Mouse (Mus musculus): ENCODE measurements at regions not wholly inside any gene's neighbourhood (a gene's known extent, or its start where the extent isn't known, plus 50 kb on each side); places are given as distances from the start of the nearest gene placed in this dataset.

- TF ChIP-seq POLR2A (IDR thresholded peaks at IDR 0.05; ENCODE audit: control insufficient read depth, low read depth, low read length), result no peak
- no peak for TF ChIP-seq CTCF (IDR thresholded peaks at IDR 0.05; ENCODE audit: control insufficient read depth, insufficient read depth, insufficient replicate concordance, low read depth, low read length)
- Histone ChIP-seq H3K4me1 (ENCODE audit: control insufficient read depth, insufficient read depth, low read length) (no peaks in the 10 kb centered on the region), H3K36me3 (ENCODE audit: control insufficient read depth, insufficient read depth, low read length) (no peaks in the 10 kb centered on the region), H3K4me3 (ENCODE audit: control insufficient read depth, low read depth, low read length) (no peak overlapping the region), H3K27me3 (ENCODE audit: control insufficient read depth, insufficient read depth, low read length) (no peaks in the 10 kb centered on the region), H3K27ac (ENCODE audit: control insufficient read depth, insufficient read depth, low read depth, low read length) (no peak overlapping the region)
Measured at GRCm38 (mm10) chr11:114511994-114512393, 156.3 kb upstream of the Rpl38 start.

- Histone ChIP-seq H3K36me3 (ENCODE audit: control insufficient read depth, insufficient read depth, low read length) (no peaks in the 10 kb centered on the region), H3K4me3 (ENCODE audit: control insufficient read depth, low read depth, low read length) (no peak overlapping the region), H3K4me1 (ENCODE audit: control insufficient read depth, insufficient read depth, low read length) (no peaks in the 10 kb centered on the region), H3K27me3 (ENCODE audit: control insufficient read depth, insufficient read depth, low read length) (no peaks in the 10 kb centered on the region), H3K27ac (ENCODE audit: control insufficient read depth, insufficient read depth, low read depth, low read length) (no peak overlapping the region)
- TF ChIP-seq CTCF (IDR thresholded peaks at IDR 0.05; ENCODE audit: control insufficient read depth, insufficient read depth, insufficient replicate concordance, low read depth, low read length), result no peak
- no peak for TF ChIP-seq POLR2A (IDR thresholded peaks at IDR 0.05; ENCODE audit: control insufficient read depth, low read depth, low read length)
Measured at GRCm38 (mm10) chr11:114502562-114502961, 165.8 kb upstream of the Rpl38 start.

- no peak overlapping the region for H3K27ac ChIP-seq (ENCODE audit: control insufficient read depth, insufficient read depth, low read depth, low read length)
- H3K4me1 ChIP-seq (ENCODE audit: control insufficient read depth, insufficient read depth, low read length), result no peaks in the 10 kb centered on the region
- TF ChIP-seq POLR2A (IDR thresholded peaks at IDR 0.05; ENCODE audit: control insufficient read depth, low read depth, low read length) (no peak), CTCF (IDR thresholded peaks at IDR 0.05; ENCODE audit: control insufficient read depth, insufficient read depth, insufficient replicate concordance, low read depth, low read length) (no peak)
- H3K4me3 ChIP-seq (ENCODE audit: control insufficient read depth, low read depth, low read length), result no peak overlapping the region
- no peaks in the 10 kb centered on the region for H3K36me3 ChIP-seq (ENCODE audit: control insufficient read depth, insufficient read depth, low read length)
- no peaks in the 10 kb centered on the region for H3K27me3 ChIP-seq (ENCODE audit: control insufficient read depth, insufficient read depth, low read length)
Measured at GRCm38 (mm10) chr11:114501869-114502540, 166.3 kb upstream of the Rpl38 start.

GRCm38 (mm10) chr11:114500416-114500815 is 167.9 kb upstream of the Rpl38 start:
- Histone ChIP-seq H3K27ac (ENCODE audit: control insufficient read depth, insufficient read depth, low read depth, low read length) (no peak overlapping the region), H3K27me3 (ENCODE audit: control insufficient read depth, insufficient read depth, low read length) (no peaks in the 10 kb centered on the region), H3K4me3 (ENCODE audit: control insufficient read depth, low read depth, low read length) (no peak overlapping the region), H3K4me1 (ENCODE audit: control insufficient read depth, insufficient read depth, low read length) (no peaks in the 10 kb centered on the region), H3K36me3 (ENCODE audit: control insufficient read depth, insufficient read depth, low read length) (no peaks in the 10 kb centered on the region)
- TF ChIP-seq CTCF (IDR thresholded peaks at IDR 0.05; ENCODE audit: control insufficient read depth, insufficient read depth, insufficient replicate concordance, low read depth, low read length) (no peak), POLR2A (IDR thresholded peaks at IDR 0.05; ENCODE audit: control insufficient read depth, low read depth, low read length) (no peak)

GRCm38 (mm10) chr11:114499665-114500064 is 168.7 kb upstream of the Rpl38 start:
- Histone ChIP-seq H3K4me1 (ENCODE audit: control insufficient read depth, insufficient read depth, low read length) (no peaks in the 10 kb centered on the region), H3K36me3 (ENCODE audit: control insufficient read depth, insufficient read depth, low read length) (no peaks in the 10 kb centered on the region), H3K4me3 (ENCODE audit: control insufficient read depth, low read depth, low read length) (no peak overlapping the region), H3K27ac (ENCODE audit: control insufficient read depth, insufficient read depth, low read depth, low read length) (no peak overlapping the region), H3K27me3 (ENCODE audit: control insufficient read depth, insufficient read depth, low read length) (no peaks in the 10 kb centered on the region)
- TF ChIP-seq POLR2A (IDR thresholded peaks at IDR 0.05; ENCODE audit: control insufficient read depth, low read depth, low read length) (no peak), CTCF (IDR thresholded peaks at IDR 0.05; ENCODE audit: control insufficient read depth, insufficient read depth, insufficient replicate concordance, low read depth, low read length) (no peak)

- Histone ChIP-seq H3K27ac (ENCODE audit: control insufficient read depth, insufficient read depth, low read depth, low read length) (no peak overlapping the region), H3K4me1 (ENCODE audit: control insufficient read depth, insufficient read depth, low read length) (no peaks in the 10 kb centered on the region), H3K4me3 (ENCODE audit: control insufficient read depth, low read depth, low read length) (no peak overlapping the region), H3K27me3 (ENCODE audit: control insufficient read depth, insufficient read depth, low read length) (no peaks in the 10 kb centered on the region), H3K36me3 (ENCODE audit: control insufficient read depth, insufficient read depth, low read length) (no peaks in the 10 kb centered on the region)
- TF ChIP-seq POLR2A (IDR thresholded peaks at IDR 0.05; ENCODE audit: control insufficient read depth, low read depth, low read length) (no peak), CTCF (IDR thresholded peaks at IDR 0.05; ENCODE audit: control insufficient read depth, insufficient read depth, insufficient replicate concordance, low read depth, low read length) (no peak)
Measured at GRCm38 (mm10) chr11:114495520-114495921, 172.8 kb upstream of the Rpl38 start.

GRCm38 (mm10) chr11:114486455-114486854 is 181.9 kb upstream of the Rpl38 start:
- TF ChIP-seq CTCF (IDR thresholded peaks at IDR 0.05; ENCODE audit: control insufficient read depth, insufficient read depth, insufficient replicate concordance, low read depth, low read length), result no peak
- no peak for TF ChIP-seq POLR2A (IDR thresholded peaks at IDR 0.05; ENCODE audit: control insufficient read depth, low read depth, low read length)
- Histone ChIP-seq H3K36me3 (ENCODE audit: control insufficient read depth, insufficient read depth, low read length) (no peaks in the 10 kb centered on the region), H3K4me3 (ENCODE audit: control insufficient read depth, low read depth, low read length) (no peak overlapping the region), H3K27ac (ENCODE audit: control insufficient read depth, insufficient read depth, low read depth, low read length) (no peak overlapping the region), H3K4me1 (ENCODE audit: control insufficient read depth, insufficient read depth, low read length) (peaks cover 2% of the 10 kb centered on the region; the same call in 1 of the 2 replicates), H3K27me3 (ENCODE audit: control insufficient read depth, insufficient read depth, low read length) (no peaks in the 10 kb centered on the region)
